Mouse (Mus musculus) gastrocnemius, postnatal 36 days (tissue): ENCODE measurements around the gene P4ha2. TPM values are rescaled to one million over a fixed set of nuclear protein-coding genes. Genes with fewer than 3 reads are reported as not detected.

ENCODE experiments used
- DNase-seq, 2 experiments: peaks; one replicate each; pipeline ENCODE4 v3.0.0; 2022
- intact Hi-C: fragments of 180-260 bp; cut with DNase I; formaldehyde crosslinking; loops from one replicate; pipeline ENCODE4 v1.15.1; 2025
- total RNA-seq, 2 experiments: library from RNA; stranded (reverse); gene quantifications; 2 replicates each; pipeline ENCODE4 v1.2.3; 2021

The P4ha2 gene
- total RNA-seq, 2 experiments from 2014 or later = 23.3 to 31.7 TPM

- DNase-seq = no peak
- intact Hi-C loops = no loop called here
Measured at GRCm38 (mm10) chr11:54067318-54067995, 32.4 kb upstream of the P4ha2 start.

- DNase-seq = no peak
- intact Hi-C loops = no loop called here
Measured at GRCm38 (mm10) chr11:54067996-54068519, 31.8 kb upstream of the P4ha2 start.

- intact Hi-C loops = no loop called here
- DNase-seq = peak in 1 of 2 experiments; percentile 46
Measured at GRCm38 (mm10) chr11:54068520-54069371, 31.1 kb upstream of the P4ha2 start, which contains the start of gene Pdlim4. Gene Pdlim4, minus strand, starts transcription at chr11:54069014.

- intact Hi-C loops = no loop called here
- peak in 1 of 2 experiments; percentile 44 for DNase-seq
Measured at GRCm38 (mm10) chr11:54071726-54072445, 28.0 kb upstream of the P4ha2 start.

GRCm38 (mm10) chr11:54073291-54073690 is 26.6 kb upstream of the P4ha2 start:
- DNase-seq = no peak
- intact Hi-C loops = no loop called here

- intact Hi-C loops = no loop called here
- no peak for DNase-seq
Measured at GRCm38 (mm10) chr11:54075353-54075752, 24.5 kb upstream of the P4ha2 start.

- DNase-seq = no peak
- intact Hi-C loops = no loop called here
Measured at GRCm38 (mm10) chr11:54076101-54076500, 23.8 kb upstream of the P4ha2 start.

GRCm38 (mm10) chr11:54080435-54080834 is 19.5 kb upstream of the P4ha2 start:
- intact Hi-C loops = no loop called here
- no peak for DNase-seq

- intact Hi-C loops = no loop called here
- no peak for DNase-seq
Measured at GRCm38 (mm10) chr11:54082725-54083124, 17.2 kb upstream of the P4ha2 start.

- DNase-seq = no peak
- intact Hi-C loops = loop anchor here (5.0 kb wide), 1 partner anchor 33 kb away; no protein-coding TSS in a partner anchor
Measured at GRCm38 (mm10) chr11:54084976-54085375, 14.9 kb upstream of the P4ha2 start.

- intact Hi-C loops = loop anchor here (5.0 kb wide), 1 partner anchor 34 kb away; no protein-coding TSS in a partner anchor
- DNase-seq = no peak
Measured at GRCm38 (mm10) chr11:54085816-54086215, 14.1 kb upstream of the P4ha2 start.

- no peak for DNase-seq
- intact Hi-C loops = loop anchor here (1.0 to 5.0 kb wide), 2 partner anchors 36 to 86 kb away; no protein-coding TSS in a partner anchor
Measured at GRCm38 (mm10) chr11:54088253-54088946, 11.5 kb upstream of the P4ha2 start.

- intact Hi-C loops = loop anchor here (1.0 to 5.0 kb wide), 2 partner anchors 37 to 87 kb away; no protein-coding TSS in a partner anchor
- peak; percentile 63 to 83 for DNase-seq
Measured at GRCm38 (mm10) chr11:54088947-54089317, 11.0 kb upstream of the P4ha2 start.

- no peak for DNase-seq
- intact Hi-C loops = no loop called here
Measured at GRCm38 (mm10) chr11:54090091-54090879, 9.6 kb upstream of the P4ha2 start.

GRCm38 (mm10) chr11:54091726-54092125 is 8.2 kb upstream of the P4ha2 start:
- intact Hi-C loops = loop anchor here (2.0 kb wide), 1 partner anchor 165 kb away; no protein-coding TSS in a partner anchor
- DNase-seq = no peak

GRCm38 (mm10) chr11:54092188-54092587 is 7.7 kb upstream of the P4ha2 start:
- intact Hi-C loops = loop anchor here (2.0 kb wide), 1 partner anchor 165 kb away; no protein-coding TSS in a partner anchor
- DNase-seq = no peak

GRCm38 (mm10) chr11:54093000-54093399 is 6.9 kb upstream of the P4ha2 start:
- DNase-seq = no peak

GRCm38 (mm10) chr11:54100692-54101591 is 1.0 kb downstream of the P4ha2 start:
- intact Hi-C loops = no loop called here
- peak; percentile 66 to 73 for DNase-seq

More at GRCm38 (mm10) chr11:54093000-54093399, 6.9 kb upstream of the P4ha2 start:
- intact Hi-C loops = loop anchor here (2.0 kb wide), 1 partner anchor 164 kb away; no protein-coding TSS in a partner anchor
